Mouse (Mus musculus) heart, embryonic 10.5 days (tissue): Measurements from ENCODE around the gene Ptprcap. TPM values are rescaled to one million over a fixed set of nuclear protein-coding genes. Genes with fewer than 3 reads are reported as not detected.
A peak's percentile ranks its signal among the peaks of the same experiment; 100 is the strongest.

Source experiments
- DNase-seq: peaks from one replicate; pipeline ENCODE4 v3.0.0-alpha.2; 2017; ENCODE audit warnings: low spot score
- H3K27ac ChIP-seq: fragments of 300-500 bp; sonication (generic); 2 replicates; pipeline ENCODE4 v1.5.1; 2016; ENCODE audit warnings: mild to moderate bottlenecking
- H3K27me3 ChIP-seq: fragments of 300-500 bp; sonication (generic); 2 replicates; pipeline ENCODE4 v1.6.1; 2016; ENCODE audit warnings: mild to moderate bottlenecking; ENCODE audit not compliant: poor library complexity, insufficient read depth, severe bottlenecking
- H3K36me3 ChIP-seq: fragments of 300-500 bp; sonication (generic); 2 replicates; pipeline ENCODE4 v1.6.1; 2016; ENCODE audit warnings: mild to moderate bottlenecking, moderate library complexity
- H3K4me1 ChIP-seq: fragments of 300-500 bp; sonication (generic); 2 replicates; pipeline ENCODE4 v1.6.1; 2016; ENCODE audit warnings: mild to moderate bottlenecking
- H3K4me3 ChIP-seq: fragments of 300-500 bp; sonication (generic); 2 replicates; pipeline ENCODE4 v1.5.1; 2016; ENCODE audit warnings: mild to moderate bottlenecking, moderate library complexity
- H3K9me3 ChIP-seq: fragments of 300-500 bp; sonication (generic); 2 replicates; pipeline ENCODE4 v1.6.1; 2016; ENCODE audit warnings: mild to moderate bottlenecking, moderate library complexity
- WGBS: fragments of 180-500 bp; shearing (Covaris S2); methylation state at CpG from one replicate; pipeline ENCODE4 v1.1.7; 2016; 5-methylcytosine and 5-hydroxymethylcytosine counted together
- polyA plus RNA-seq: library from polyadenylated mRNA; unstranded; fragments of >200 nt; fragmentation: Nextera tagmentation; extraction: Ambion mirVana; gene quantifications from 2 replicates; pipeline ENCODE4 v1.2.1, GENCODE M21; 2016

The Ptprcap gene
- polyA plus RNA-seq, 1 experiment from 2014 or later, result 4.4 TPM

DNA sequence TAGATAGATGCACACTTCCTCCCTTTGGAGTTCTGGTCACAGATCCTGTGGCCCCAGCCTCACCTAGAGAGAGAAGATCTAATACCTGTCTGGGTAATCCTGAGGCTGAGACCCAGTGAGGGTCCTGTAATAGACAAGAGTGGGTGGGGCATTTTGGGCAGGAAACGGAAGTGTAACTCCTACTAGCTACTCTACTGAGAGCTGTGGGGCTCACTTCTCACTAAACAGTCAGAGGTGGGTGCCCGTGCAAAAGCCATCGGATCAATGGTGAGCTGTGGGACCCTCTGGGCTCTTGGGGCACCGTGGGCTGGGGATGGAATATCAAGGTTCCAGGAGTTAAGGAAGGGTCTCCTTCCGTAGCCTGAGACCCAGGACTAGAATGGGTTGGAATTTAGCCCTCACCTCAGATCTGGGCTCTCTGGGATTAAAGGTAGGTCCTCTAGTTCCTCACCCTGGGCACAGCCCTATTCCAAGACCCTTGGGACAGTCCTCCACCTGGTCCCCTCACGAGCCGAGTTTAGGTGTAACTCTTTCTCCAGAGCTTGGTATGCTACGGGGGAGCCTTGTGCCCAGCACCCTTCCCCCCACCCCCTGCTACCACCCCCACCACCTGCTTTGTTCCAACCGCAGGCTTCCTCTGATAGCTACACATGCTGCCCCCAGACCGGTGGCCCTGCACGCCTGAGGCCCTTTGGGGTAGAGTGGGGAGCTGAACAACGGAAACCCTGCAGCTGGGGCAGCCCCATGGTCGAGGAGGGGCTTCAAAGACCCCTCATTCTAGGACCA lies 1.2 kb downstream of the Ptprcap start:
- Histone ChIP-seq H3K9me3 (no peaks in the 10 kb centered on the region), H3K36me3 (peaks cover 83% of the 10 kb centered on the region), H3K4me3 (peak overlapping the region; percentile 9; the same call in 1 of the 2 replicates), H3K4me1 (peaks cover 54% of the 10 kb centered on the region), H3K27me3 (no peaks in the 10 kb centered on the region), H3K27ac (peak overlapping the region; percentile 7; the same call in 1 of the 2 replicates)
- 72% methylated on average over 13 of the region's 13 CpGs for WGBS
- no peak for DNase-seq

- no peak for DNase-seq
- H3K27me3 ChIP-seq, result no peaks in the 10 kb centered on the region
- peak overlapping the region; percentile 47 for H3K27ac ChIP-seq
- no peaks in the 10 kb centered on the region for H3K9me3 ChIP-seq
- H3K36me3 ChIP-seq, result peaks cover 80% of the 10 kb centered on the region
- WGBS, result 81% methylated on average over 6 of the region's 6 CpGs
- peak overlapping the region; percentile 8; the same call in 1 of the 2 replicates for H3K4me3 ChIP-seq
- H3K4me1 ChIP-seq, result peaks cover 48% of the 10 kb centered on the region
Measured at GRCm38 (mm10) chr19:4155223-4156072, 2.0 kb downstream of the Ptprcap start.

DNA sequence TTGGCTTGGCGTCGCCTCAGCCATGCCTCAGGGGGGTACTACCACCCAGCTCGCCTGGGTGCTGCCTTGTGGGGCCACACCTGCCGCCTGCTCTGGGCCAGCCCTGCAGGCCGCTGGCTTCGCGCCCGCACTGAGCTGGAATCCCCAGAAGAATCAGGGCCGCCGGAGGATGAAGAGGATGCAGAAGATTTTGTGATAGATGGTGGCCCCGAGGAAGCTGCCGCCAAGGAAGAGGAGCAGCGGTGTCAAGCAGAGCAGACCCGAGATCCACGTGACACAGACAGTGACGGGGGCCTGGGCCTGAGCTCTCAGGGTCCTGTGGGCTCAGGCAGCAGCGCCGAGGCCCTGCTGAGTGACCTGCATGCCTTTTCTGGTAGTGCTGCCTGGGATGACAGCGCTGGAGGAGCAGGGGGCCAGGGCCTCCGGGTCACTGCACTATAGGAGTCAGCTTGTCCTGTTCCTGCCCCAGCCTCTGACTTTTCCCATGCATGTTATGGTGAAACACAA lies 2.7 kb downstream of the Ptprcap start:
- Histone ChIP-seq H3K4me1 (peaks cover 44% of the 10 kb centered on the region), H3K36me3 (peaks cover 80% of the 10 kb centered on the region), H3K27ac (peak overlapping the region; percentile 47), H3K27me3 (no peaks in the 10 kb centered on the region), H3K4me3 (0 out of 2 replicates have a peak overlapping the region, but pooled peaks have one; percentile 8), H3K9me3 (no peaks in the 10 kb centered on the region)
- no peak for DNase-seq
- 70% methylated on average over 20 of the region's 20 CpGs for WGBS

- Histone ChIP-seq H3K27ac (no peak overlapping the region), H3K36me3 (peaks cover 79% of the 10 kb centered on the region), H3K27me3 (no peaks in the 10 kb centered on the region), H3K4me3 (no peak overlapping the region), H3K9me3 (no peaks in the 10 kb centered on the region), H3K4me1 (peaks cover 38% of the 10 kb centered on the region)
- 90% methylated on average over 12 of the region's 12 CpGs for WGBS
- DNase-seq, result no peak
Measured at GRCm38 (mm10) chr19:4156771-4157170, 3.4 kb downstream of the Ptprcap start.

- H3K36me3 ChIP-seq, result peaks cover 61% of the 10 kb centered on the region
- H3K4me1 ChIP-seq, result peaks cover 33% of the 10 kb centered on the region
- WGBS, result 95% methylated on average over 8 of the region's 8 CpGs
- H3K27ac ChIP-seq, result no peak overlapping the region
- DNase-seq, result no peak
- no peak overlapping the region for H3K4me3 ChIP-seq
- no peaks in the 10 kb centered on the region for H3K27me3 ChIP-seq
- H3K9me3 ChIP-seq, result no peaks in the 10 kb centered on the region
Measured at GRCm38 (mm10) chr19:4159049-4159448, 5.6 kb downstream of the Ptprcap start.

DNA sequence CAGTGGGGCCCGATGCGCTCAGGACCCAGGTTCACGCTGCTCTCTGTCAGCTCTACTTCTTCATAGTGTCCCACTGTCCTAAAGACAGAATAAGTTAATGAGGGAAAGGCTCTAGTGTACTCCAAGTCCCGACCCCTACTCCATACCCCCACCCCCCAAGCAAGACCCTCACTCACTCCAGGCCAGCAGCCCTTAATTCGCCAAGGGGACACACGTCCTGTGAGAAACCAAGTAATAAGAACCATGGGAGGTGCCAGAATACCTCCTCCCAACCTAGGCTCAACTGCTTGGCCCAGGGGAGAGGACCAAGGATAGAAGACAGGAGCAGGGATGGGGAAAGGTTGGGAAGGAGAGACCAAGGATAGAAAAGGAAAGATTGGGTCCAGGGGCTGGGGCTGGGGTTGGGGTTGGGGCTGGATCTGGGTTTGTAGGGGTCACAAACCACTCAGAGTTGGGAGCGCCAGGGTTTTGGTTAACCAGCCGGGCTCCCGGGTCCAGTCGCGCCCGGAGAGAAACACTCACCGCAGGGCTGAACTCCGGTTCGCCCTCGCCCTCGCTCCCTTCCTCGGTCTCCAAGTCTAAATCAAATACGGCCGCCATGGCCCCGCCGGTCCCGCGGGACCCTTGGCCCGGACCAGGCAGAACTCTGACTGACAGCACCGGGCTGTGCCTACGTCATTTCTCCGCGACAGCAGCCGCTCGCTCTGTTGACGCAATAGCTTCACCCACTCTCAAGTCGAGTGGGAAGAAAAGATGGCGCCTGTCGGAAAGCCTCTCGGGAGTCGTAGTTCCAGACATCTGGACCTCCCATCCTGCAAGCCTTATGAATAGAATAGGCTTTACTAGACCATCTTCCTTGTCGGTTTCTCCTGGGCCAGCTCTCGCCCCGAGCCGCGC lies 9.5 kb downstream of the Ptprcap start, which contains the start of gene Rps6kb2:
Gene Rps6kb2 (minus strand): TSS at position 709 of the 897 bp plus-strand sequence.
- WGBS, result 6% methylated on average over 42 of the region's 42 CpGs
- H3K27ac ChIP-seq, result peak within 1 kb of the TSS; percentile 85
- H3K4me3 ChIP-seq, result peak within 1 kb of the TSS; percentile 68
- H3K4me1 ChIP-seq, result peaks cover 20% of the 10 kb centered on the region
- peaks cover 36% of the 10 kb centered on the region for H3K36me3 ChIP-seq
- no peaks in the 10 kb centered on the region for H3K9me3 ChIP-seq
- DNase-seq, result peak; percentile 97
- H3K27me3 ChIP-seq, result no peaks in the 10 kb centered on the region

- Histone ChIP-seq H3K4me1 (peaks cover 20% of the 10 kb centered on the region), H3K9me3 (no peaks in the 10 kb centered on the region), H3K27me3 (no peaks in the 10 kb centered on the region), H3K36me3 (peaks cover 30% of the 10 kb centered on the region), H3K27ac (peak overlapping the region; percentile 85), H3K4me3 (peak overlapping the region; percentile 68)
- 37% methylated on average over 4 of the region's 4 CpGs for WGBS
- DNase-seq, result no peak
Measured at GRCm38 (mm10) chr19:4163543-4163887, 10.1 kb downstream of the Ptprcap start.

GRCm38 (mm10) chr19:4164100-4164499 lies 10.7 kb downstream of the Ptprcap start:
- peaks cover 24% of the 10 kb centered on the region for H3K36me3 ChIP-seq
- no peaks in the 10 kb centered on the region for H3K9me3 ChIP-seq
- no peaks in the 10 kb centered on the region for H3K27me3 ChIP-seq
- no peak overlapping the region for H3K27ac ChIP-seq
- DNase-seq, result no peak
- no peak overlapping the region for H3K4me3 ChIP-seq
- H3K4me1 ChIP-seq, result peaks cover 20% of the 10 kb centered on the region
- WGBS, result 81% methylated on average over 3 of the region's 3 CpGs

- DNase-seq, result no peak
- 84% methylated on average over 2 of the region's 2 CpGs for WGBS
- Histone ChIP-seq H3K4me3 (no peak overlapping the region), H3K27ac (no peak overlapping the region), H3K36me3 (peaks cover 18% of the 10 kb centered on the region), H3K27me3 (no peaks in the 10 kb centered on the region), H3K9me3 (no peaks in the 10 kb centered on the region), H3K4me1 (peaks cover 20% of the 10 kb centered on the region)
Measured at GRCm38 (mm10) chr19:4164721-4165120, 11.3 kb downstream of the Ptprcap start.

DNA sequence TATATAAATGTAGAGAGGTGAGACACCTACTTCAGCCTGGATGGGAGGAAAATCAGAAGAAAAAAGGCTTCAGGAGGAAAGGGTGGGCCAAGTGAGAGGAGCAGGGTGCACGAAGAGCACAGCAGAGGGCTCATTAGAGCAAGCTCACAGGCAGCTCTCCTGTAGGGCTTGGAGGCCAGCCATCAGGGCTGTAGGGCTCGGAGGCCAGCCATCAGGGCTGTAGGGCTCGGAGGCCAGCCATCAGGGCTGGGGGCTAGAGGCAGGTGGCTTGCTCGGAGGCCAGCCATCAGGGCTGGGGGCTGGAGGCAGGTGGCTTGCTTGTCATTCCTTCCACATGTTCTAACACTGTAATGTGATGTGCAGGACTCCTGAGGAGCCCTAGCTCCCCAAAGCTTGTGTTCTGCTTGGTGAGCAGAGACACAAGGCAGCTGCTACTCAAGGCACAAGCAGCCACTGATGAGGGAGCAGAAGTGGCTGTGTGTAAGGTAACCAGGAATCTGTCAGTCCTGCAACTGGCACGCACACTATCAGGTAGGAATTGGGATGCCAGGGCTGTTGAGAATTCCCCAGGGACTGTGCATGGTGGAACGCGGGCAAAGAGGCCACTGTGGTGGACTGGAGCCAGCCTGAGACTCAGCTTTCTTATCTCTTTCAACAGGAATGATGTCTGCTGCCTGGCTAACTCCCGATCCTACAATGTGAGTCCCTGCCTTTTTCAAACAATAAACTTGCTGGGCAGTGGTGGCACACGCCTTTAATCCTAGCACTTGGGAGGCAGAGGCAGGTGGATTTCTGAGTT lies 13.5 kb downstream of the Ptprcap start:
- DNase-seq, result no peak
- Histone ChIP-seq H3K27me3 (0 out of 2 replicates have a peak, but pooled peaks cover 3% of the 10 kb centered on the region), H3K4me3 (no peak overlapping the region), H3K4me1 (peaks cover 34% of the 10 kb centered on the region), H3K36me3 (peaks cover under 1% of the 10 kb centered on the region; the same call in 1 of the 2 replicates), H3K9me3 (no peaks in the 10 kb centered on the region), H3K27ac (0 out of 2 replicates have a peak overlapping the region, but pooled peaks have one; percentile 8)
- 55% methylated on average over 9 of the region's 9 CpGs for WGBS

- peak overlapping the region; percentile 56 for H3K4me3 ChIP-seq
- peaks cover 31% of the 10 kb centered on the region for H3K4me1 ChIP-seq
- WGBS, result under 1% methylated on average over 43 of the region's 43 CpGs
Measured at GRCm38 (mm10) chr19:4169378-4169784, 16.0 kb downstream of the Ptprcap start.

More at GRCm38 (mm10) chr19:4169378-4169784, 16.0 kb downstream of the Ptprcap start:
- Histone ChIP-seq H3K27me3 (0 out of 2 replicates have a peak, but pooled peaks cover 3% of the 10 kb centered on the region), H3K36me3 (no peaks in the 10 kb centered on the region), H3K9me3 (no peaks in the 10 kb centered on the region), H3K27ac (peak overlapping the region; percentile 91)
- peak; percentile 100 for DNase-seq
